Mouse (Mus musculus) embryo, embryonic 9.5 days (tissue): Measurements from ENCODE around the gene Abca17.

ENCODE experiments used
- DNase-seq: peaks from one replicate; pipeline ENCODE4 v3.0.0-alpha.2; 2017; ENCODE audit errors: extremely low spot score

Abca17 gene

DNA sequence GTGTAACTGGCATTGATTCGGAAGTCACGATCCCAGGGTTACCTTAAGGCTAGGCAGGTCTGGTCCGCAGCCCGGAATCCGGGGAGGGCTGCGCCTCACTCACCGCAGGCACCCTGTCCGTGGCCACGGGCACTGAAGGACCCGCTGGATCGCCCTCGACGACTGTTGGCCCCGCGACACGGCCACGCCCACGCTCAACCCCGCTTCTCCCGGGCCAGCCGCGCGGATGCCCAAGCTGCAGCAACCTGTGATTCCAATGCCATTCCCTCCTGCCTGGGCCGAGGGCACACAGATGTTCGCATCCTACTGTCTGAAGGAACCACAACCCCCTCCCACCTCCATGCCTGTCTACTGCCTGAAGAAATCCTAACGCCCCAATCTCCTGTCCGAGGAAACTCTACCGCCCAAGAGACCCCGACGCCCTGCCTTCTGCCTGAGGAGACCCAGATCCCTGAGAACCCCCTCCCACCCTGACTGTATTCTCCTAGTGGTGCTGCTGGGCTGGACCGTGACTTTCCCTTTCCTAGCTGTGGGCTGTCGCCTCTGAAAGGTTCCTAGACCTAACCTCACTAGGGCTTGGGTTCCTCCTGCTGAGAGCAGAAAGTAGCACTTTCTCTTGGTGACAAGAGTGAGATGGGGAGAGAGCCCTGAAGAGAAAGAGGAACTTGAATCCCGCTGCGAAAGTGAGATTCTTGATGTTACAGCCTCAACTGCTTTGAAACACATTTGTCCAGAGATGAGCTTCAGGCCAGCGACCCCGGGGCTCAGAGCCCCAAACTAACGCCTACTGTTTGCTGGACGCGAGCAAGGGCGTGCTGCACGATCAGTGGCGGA lies at the start of gene Abca17:
Gene Abca17 (minus strand): TSS at position 143 of the 834 bp plus-strand sequence.
- DNase-seq, result no peak

DNA sequence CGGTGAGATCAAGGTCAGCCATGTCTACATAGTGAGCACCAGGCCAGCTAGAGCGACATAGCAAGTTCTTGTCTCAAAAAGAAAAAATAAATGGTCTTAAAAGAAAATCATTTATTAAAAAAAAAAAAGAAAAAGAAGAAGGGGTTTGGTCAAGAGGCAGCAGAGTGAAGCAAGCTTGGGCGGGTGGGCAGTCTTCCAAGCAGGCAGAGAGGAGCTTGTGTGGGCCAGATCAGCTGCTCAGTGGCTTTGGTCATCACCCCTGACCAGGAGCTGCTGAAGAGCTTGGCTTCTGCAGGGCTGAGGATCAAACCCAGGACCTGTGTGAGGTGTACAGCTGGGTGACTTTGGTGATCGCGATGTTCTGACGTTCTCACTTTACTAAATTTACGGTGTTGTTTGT lies 43.6 kb upstream of the Abca17 start:
- DNase-seq, result no peak

GRCm38 (mm10) chr17:24393527-24393926 lies 42.7 kb upstream of the Abca17 start:
- DNase-seq, result no peak

DNA sequence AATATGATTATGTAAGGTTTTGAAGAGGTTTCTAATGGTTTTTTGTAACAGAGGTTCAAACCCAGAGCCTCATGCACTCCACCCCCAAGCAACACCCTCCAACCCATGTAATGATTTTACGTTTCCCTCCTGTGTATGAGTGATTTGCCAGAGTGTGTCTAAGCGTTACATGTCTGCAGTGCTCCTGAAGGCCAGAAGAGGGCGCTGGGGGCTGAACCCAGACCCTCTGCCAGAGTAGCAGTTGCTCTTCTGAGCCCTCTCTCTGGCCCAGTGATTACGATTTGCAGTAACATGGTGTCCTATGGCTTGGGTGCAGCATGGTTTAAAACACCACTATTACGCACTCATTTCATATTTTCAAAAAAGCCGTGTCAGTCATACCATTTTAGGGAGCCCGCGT lies 40.3 kb upstream of the Abca17 start:
- no peak for DNase-seq

- peak; percentile 42 for DNase-seq
These were observed 39.0 kb upstream of the Abca17 start for GRCm38 (mm10) chr17:24389865-24390264.

DNA sequence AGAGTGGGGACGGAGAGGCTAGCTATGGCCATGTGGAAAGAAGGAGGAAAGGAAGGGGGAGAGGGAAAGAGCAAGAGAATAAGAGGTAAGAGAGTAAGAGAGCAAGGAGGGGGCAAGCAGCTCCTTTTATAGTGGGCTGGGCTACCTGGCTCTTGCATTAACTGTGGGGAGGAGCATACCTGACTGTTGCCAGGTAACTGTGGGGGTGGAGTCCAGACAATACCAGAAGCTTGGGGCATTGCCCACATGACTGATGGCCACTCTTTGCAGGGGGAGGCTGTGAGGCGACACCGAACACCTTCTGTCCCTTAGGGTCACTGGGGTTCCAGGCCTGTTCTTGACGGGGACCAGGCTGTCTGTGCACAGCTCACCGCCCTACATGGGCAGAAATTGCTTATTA lies 37.8 kb upstream of the Abca17 start:
- DNase-seq, result no peak

DNA sequence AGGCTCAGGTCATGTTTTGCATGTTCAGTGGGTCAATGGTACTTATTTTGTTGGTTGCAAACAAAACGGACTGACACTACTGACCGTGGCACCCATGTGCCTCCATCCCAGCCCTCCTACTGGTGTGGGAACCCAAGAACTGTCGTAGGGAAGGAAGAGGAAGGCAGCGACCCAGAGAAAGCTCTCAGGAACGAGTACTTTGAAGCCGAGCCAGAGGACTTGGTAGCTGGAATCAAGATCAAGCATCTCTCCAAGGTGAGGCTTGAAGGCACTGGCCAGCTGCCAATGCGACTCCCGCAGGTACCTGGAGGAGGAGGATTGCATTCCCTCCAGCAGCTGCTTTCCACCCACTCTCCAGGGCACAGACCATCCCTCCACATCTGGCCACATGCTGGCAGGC lies 32.9 kb upstream of the Abca17 start:
- no peak for DNase-seq

DNA sequence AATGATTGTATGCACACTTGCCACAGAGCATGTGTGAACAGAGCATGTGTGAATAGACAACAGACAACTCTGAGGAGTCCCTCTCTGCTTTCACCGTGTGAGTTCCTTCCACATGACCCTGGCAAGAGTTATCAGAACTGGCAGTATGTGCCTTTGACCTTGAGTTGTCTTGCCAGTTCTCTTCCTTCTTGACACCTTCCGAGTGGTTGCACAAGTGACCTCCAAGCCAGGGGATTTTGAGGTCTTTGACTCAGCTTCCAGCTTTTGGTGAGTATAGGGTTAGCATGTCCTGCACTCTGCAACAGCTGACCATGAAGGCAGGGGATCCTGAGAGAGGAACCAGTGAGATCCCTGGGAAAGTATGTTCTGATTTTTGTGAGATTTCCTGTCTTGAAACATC lies 27.6 kb upstream of the Abca17 start:
- DNase-seq, result no peak

DNA sequence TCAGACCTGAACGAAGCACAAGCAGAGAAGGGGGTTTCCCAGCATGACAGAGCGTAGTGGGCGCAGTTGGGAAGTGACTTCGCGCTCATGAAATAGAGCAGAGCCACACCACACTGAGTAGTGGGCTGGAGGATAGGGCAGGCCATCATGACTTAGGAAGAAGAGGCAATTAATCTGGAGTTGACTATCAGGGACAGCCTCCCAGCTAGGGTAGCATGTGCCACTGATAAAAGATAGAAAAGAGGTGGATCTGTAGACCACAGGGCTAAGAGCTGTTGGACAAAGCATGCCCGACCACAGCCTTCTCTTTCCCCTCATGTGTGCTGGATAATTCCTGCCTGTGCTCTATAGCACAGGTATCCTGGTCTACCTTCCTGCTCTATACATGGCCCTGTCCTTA lies 25.0 kb upstream of the Abca17 start:
- DNase-seq, result no peak

DNA sequence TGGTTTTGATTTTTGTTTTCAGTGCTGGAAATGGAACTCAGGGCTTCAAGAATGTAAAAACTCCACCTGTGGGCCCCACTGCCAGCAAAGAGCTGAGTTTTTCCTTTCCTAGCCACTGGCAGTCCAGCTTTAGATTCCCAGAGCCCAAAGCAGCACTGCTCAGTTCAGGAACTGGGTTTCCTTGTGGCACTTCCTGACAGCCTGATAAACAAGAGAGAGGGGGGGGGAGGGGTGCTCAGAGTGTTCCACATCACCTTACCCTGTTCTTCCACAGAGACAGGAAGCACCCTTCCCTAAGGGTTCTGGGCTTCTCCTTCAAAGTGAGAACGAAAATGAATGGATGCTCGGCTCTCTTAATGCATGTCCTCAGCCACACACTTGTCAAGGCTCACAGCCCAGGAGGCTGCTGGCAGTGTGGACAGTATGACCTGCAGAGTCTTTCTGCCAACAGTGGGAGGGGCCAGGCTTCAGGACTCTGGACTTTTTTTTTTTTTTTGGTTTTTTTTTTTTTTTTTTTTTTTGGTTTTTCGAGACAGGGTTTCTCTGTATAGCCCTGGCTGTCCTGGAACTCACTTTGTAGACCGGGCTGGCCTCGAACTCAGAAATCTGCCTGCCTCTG lies 24.3 kb upstream of the Abca17 start:
- no peak for DNase-seq

DNA sequence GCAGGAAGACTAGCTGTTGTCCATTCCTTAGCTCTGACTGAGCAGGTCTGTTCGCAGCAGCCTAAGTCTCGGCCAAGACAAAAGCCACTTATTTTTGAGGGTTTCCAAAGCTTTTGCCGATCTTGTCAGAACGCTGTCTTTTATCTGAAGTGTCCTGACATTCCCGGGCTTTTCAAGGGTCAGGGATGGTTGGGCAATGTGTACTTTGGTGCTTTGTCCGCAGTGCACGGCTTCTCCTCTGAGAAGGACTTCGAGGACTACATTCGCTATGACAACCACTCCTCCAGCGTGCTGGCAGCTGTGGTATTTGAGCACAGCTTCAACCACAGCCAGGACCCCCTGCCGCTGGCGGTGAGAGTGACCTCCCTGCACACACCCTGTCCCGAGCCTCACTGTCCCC lies 15.0 kb upstream of the Abca17 start:
- no peak for DNase-seq

- no peak for DNase-seq
These were observed 13.6 kb upstream of the Abca17 start for GRCm38 (mm10) chr17:24364461-24364860.

DNA sequence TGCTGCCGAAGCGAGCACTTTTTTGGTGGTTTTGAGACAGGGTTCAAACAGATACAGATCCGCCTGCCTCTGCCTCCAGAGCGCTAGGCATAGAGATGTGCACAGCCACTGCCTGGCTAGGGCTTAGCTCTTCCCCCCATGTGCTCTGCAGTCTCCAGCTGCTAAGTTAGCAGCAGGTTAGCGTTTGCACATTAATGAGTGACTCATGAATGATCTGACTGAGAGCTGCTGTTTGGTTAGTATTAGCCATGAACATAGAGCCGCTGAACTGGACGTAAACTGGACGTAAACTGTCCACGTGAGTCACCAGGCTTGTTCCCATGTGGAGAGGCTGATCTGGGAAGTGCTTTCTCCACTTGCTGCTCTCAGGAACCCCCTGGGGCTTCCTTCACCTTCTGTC lies 11.7 kb upstream of the Abca17 start:
- no peak for DNase-seq

GRCm38 (mm10) chr17:24361291-24361690 lies 10.4 kb upstream of the Abca17 start:
- DNase-seq, result no peak

- no peak for DNase-seq
These were observed 10.0 kb upstream of the Abca17 start for GRCm38 (mm10) chr17:24360841-24361240.

- DNase-seq, result no peak
These were observed 9.0 kb upstream of the Abca17 start for GRCm38 (mm10) chr17:24359903-24360302.

GRCm38 (mm10) chr17:24359006-24359405 lies 8.1 kb upstream of the Abca17 start:
- no peak for DNase-seq

DNA sequence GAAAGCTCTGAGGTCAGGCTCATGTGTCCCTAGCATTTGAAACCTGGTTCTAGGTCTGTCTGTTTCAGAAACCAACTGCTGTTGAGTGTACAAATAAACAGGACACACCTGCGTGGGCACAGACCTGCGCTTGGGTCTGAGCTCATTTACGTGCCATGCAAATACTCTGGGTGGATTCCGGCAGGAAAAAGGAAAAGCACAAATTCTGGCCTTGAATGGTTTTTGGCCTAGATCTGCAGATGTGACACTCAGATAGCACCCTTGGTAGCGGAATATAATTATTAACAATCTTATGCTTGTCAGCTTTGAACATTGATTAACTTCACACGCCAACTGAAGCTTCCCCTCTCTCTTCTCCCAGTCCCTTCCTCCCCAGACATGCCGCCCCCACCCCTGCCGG lies 4.4 kb upstream of the Abca17 start:
- no peak for DNase-seq

GRCm38 (mm10) chr17:24353960-24354359 lies 3.1 kb upstream of the Abca17 start:
- DNase-seq, result no peak

- peak; percentile 7 for DNase-seq
These were observed 1.7 kb upstream of the Abca17 start for GRCm38 (mm10) chr17:24352370-24353194.

DNA sequence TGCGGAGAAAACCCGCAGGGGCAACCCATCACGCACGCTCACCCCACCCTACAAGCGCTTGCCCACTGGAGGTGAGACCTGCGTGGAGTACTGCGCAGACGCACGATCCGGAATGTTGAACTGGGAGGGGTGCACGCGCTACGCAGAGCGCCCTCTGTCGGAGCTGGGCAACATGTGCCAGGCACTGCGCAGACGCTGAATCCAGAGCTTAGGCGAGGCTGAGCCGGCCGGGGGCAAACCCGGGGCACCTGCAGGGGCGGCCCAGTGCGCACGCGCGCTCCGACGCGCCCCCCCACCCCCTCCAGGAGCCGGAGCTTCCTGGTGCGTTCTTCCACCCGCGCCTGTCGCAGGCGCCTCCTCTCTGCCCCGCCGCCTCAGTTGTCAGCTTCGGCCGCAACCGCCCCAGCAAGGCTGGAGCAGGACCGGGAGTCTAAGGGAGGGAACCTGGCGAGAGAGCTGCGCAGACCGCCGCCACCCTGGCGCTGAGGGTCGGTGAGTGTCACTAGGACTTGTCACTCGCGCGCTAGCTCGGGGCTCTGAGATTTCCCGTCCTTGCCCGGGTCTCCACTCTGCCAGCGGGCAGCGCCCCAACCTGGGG lies 991 bp upstream of the Abca17 start, which contains the start of gene Abca3:
Gene Abca3 (plus strand): TSS at position 191 of the 598 bp plus-strand sequence.
- DNase-seq, result peak; percentile 94

GRCm38 (mm10) chr17:24349176-24349575 lies 1.7 kb downstream of the Abca17 start:
- DNase-seq, result no peak
